9 mouse cellular contexts compared by ENCODE assay signal in genomic region chr2:31119795-31120194, GRCm38 (mm10). TPM values are rescaled to one million over a fixed set of nuclear protein-coding genes. Genes with fewer than 3 reads are reported as not detected.
A peak's percentile ranks its signal among the peaks of the same experiment; 100 is the strongest.
DNase-seq lines count a peak whose midpoint lies in the region; ATAC-seq and TF ChIP-seq lines count a peak whose summit lies in the region.
"Had no signal": no experiment of that assay in that cellular context is flagged by ENCODE, and none has a peak within 500 bp of the region (broad histone marks: within the 10 kb centered on the region; RNA-seq: fewer than 3 reads in every experiment).

No protein-coding gene starts in this region.

- H3K9ac ChIP-seq in neural tube, embryonic 13.5 days, result no peak overlapping the region
- H3K9ac ChIP-seq: midbrain, embryonic 12.5 days had no signal

- H3K36me3 ChIP-seq in neural tube, embryonic 13.5 days, result no peaks in the 10 kb centered on the region
- H3K36me3 ChIP-seq: midbrain, embryonic 12.5 days had no signal

- no peak overlapping the region for H3K4me2 ChIP-seq in neural tube, embryonic 13.5 days
- H3K4me2 ChIP-seq: midbrain, embryonic 12.5 days had no signal

- TF ChIP-seq CTCF in olfactory bulb, adult 2 months (IDR thresholded peaks at IDR 0.05; ENCODE audit: insufficient read depth, low read depth, low read length), result no peak

- 60% methylated on average over 13 of the region's 13 CpGs for WGBS in neural tube, embryonic 13.5 days
- 42% methylated on average over 13 of the region's 13 CpGs for WGBS in olfactory bulb, adult 2 months

- peak overlapping the region; percentile 65 for H3K27ac ChIP-seq in neural tube, embryonic 13.5 days (replicated peaks)
- 0 out of 2 replicates have a peak overlapping the region, but pooled peaks have one; percentile 33 for H3K27ac ChIP-seq in olfactory bulb, adult 2 months (ENCODE audit: insufficient read depth, low read depth, low read length)
- H3K27ac ChIP-seq: midbrain, embryonic 12.5 days had no signal

- peaks cover 31% of the 10 kb centered on the region; the same call in 1 of the 2 replicates for H3K4me1 ChIP-seq in neural tube, embryonic 13.5 days (replicated peaks)
- peaks cover 5% of the 10 kb centered on the region for H3K4me1 ChIP-seq in olfactory bulb, adult 2 months (ENCODE audit: control insufficient read depth, insufficient read depth, low read length)

- H3K4me3 ChIP-seq in neural tube, embryonic 13.5 days, result no peak overlapping the region
- no peak overlapping the region for H3K4me3 ChIP-seq in olfactory bulb, adult 2 months (ENCODE audit: insufficient read depth, low read depth, low read length)
- H3K4me3 ChIP-seq: midbrain, embryonic 12.5 days had no signal

- no peak for DNase-seq in neural tube, embryonic 10.5 days (ENCODE audit: extremely low spot score, low spot score)
- DNase-seq in frontal cortex, postnatal 36 days (ENCODE audit: low spot score in 2 of 2), result peak; percentile 37 to 64
- DNase-seq in layer of hippocampus, adult 18-20 months (ENCODE audit: low spot score in 2 of 2), result peak; percentile 38 to 67
- no peak for DNase-seq in thymus, postnatal 4 days
- DNase-seq in testis, postnatal 14 days (ENCODE audit: low spot score), result no peak
- DNase-seq in adrenal gland, postnatal 14 days, result no peak

- H3K9me3 ChIP-seq in neural tube, embryonic 13.5 days, result no peaks in the 10 kb centered on the region
- H3K9me3 ChIP-seq: midbrain, embryonic 12.5 days had no signal

- no peak for TF ChIP-seq POLR2A in olfactory bulb, adult 2 months (IDR thresholded peaks at IDR 0.05; ENCODE audit: insufficient read depth, low read depth, low read length)

- peak; percentile 68 for ATAC-seq in neural tube, embryonic 13.5 days (ENCODE audit: low read depth)

- H3K27me3 ChIP-seq in neural tube, embryonic 13.5 days, result no peaks in the 10 kb centered on the region
- H3K27me3 ChIP-seq: midbrain, embryonic 12.5 days had no signal

RNA-seq across cellular contexts. Expression of gene Fnbp1, which starts 22.0 kb away (rescaled TPM):
- polyA plus RNA-seq in neural tube, embryonic 13.5 days (2015; fragmentation: Nextera tagmentation; extraction: Ambion mirVana), result 21.6 and 28.0 TPM in 2 replicates
- 100 to 1,000 TPM; 111 to 130 TPM for total RNA-seq in layer of hippocampus, adult 18-20 months (2021)
- 346 and 1,096 TPM in 2 replicates for polyA plus RNA-seq in olfactory bulb, adult 2 months (2012; ENCODE audit: insufficient read depth, insufficient read length, low replicate concordance, missing spikeins)
- 53.0 and 66.5 TPM in 2 replicates for total RNA-seq in adrenal gland, postnatal 14 days (2021)

RNA-seq across cellular contexts. Expression of gene Gpr107, which starts 32.3 kb away (rescaled TPM):
- polyA plus RNA-seq in neural tube, embryonic 13.5 days (2015; fragmentation: Nextera tagmentation; extraction: Ambion mirVana), result 34.9 and 37.3 TPM in 2 replicates
- 10 to 100 TPM; 42.5 to 48.2 TPM for total RNA-seq in layer of hippocampus, adult 18-20 months (2021)
- polyA plus RNA-seq in olfactory bulb, adult 2 months (2012; ENCODE audit: insufficient read depth, insufficient read length, low replicate concordance, missing spikeins), result not detected in 2 replicates
- total RNA-seq in adrenal gland, postnatal 14 days (2021), result 46.8 and 48.1 TPM in 2 replicates

Comparison
In these comparisons a context has a peak if more than half of its experiments do, and no peak if none do; other contexts are left out.
1. DNase-seq: peak in frontal cortex, postnatal 36 days (2 of 2) and layer of hippocampus, adult 18-20 months (2 of 2); none in neural tube, embryonic 10.5 days (single experiment), thymus, postnatal 4 days (single experiment), testis, postnatal 14 days (single experiment) and adrenal gland, postnatal 14 days (single experiment).